Mouse (Mus musculus): ENCODE data around the gene Ensa. TPM values are rescaled to one million over a fixed set of nuclear protein-coding genes. Genes with fewer than 3 reads are reported as not detected.
"Not testable (repeated sequence)": the region's sequence is repeated elsewhere in the genome, so short reads cannot be mapped to it uniquely, and the experiment has no call there.

Ensa gene
- total and polyA plus RNA-seq, 3 experiments, result 19.2 to 133 (median 104) TPM

DNA sequence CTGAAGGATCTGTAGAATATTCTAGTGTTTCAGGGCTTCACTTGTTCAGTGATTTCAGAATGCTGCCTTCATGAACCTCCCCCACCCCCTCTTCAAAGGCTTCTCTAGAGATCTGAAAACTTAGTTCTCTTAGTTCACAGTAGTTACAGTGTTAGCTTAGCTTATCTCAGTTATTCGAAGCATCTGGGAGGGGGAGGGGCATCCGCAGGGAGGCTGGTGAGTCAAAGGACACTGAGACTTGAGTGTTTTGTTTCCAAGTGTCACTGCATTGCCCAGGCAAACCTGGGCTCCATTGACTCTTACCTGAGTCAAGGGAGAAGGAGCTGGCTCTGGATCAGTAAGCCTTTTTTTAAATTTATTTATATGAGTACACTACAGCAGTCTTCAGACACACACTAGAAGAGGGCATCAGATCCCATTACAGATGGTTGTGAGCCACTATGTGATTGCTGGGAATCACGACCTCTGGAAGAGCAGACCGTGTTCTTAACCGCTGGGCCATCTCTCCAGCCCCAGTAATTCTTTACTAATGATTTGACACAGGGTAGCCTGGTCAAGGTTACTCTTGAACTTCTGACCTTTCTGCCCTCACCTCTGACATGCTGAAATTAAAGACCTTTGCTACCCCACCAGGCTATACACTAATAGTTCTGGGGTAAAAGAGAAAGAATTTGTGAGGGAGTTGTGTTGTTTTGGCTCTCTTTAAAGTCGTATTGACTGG lies 41.5 kb downstream of the Ensa start:
- no peak overlapping the region; the same call in 1 of the 2 replicates for H3K4me3 ChIP-seq (ENCODE audit: low read depth, low read length)
- peaks cover 85% of the 10 kb centered on the region for H3K4me1 ChIP-seq (ENCODE audit: insufficient read depth, low read depth, low read length)
- peak; percentile 57; the same call in 1 of the 2 replicates for TF ChIP-seq TAL1 (conservative IDR thresholded peaks at IDR 0.05; ENCODE audit: low read depth, low read length)
- TF ChIP-seq POLR2AphosphoS5 (IDR thresholded peaks at IDR 0.05; ENCODE audit: insufficient replicate concordance, low read depth, low read length), result no peak
- DNase-seq (ENCODE audit: low spot score) (peak; percentile 63), ATAC-seq (ENCODE audit: extremely low read depth, insufficient number of reproducible peaks, low FRiP score, poor library complexity, severe bottlenecking) (peak; percentile 77)
- H3K36me3 ChIP-seq (replicated peaks), result peaks cover 84% of the 10 kb centered on the region
- no peaks in the 10 kb centered on the region for H3K27me3 ChIP-seq (ENCODE audit: insufficient read depth, low read length)
- H3K9me3 ChIP-seq (replicated peaks), result no peaks in the 10 kb centered on the region

DNA sequence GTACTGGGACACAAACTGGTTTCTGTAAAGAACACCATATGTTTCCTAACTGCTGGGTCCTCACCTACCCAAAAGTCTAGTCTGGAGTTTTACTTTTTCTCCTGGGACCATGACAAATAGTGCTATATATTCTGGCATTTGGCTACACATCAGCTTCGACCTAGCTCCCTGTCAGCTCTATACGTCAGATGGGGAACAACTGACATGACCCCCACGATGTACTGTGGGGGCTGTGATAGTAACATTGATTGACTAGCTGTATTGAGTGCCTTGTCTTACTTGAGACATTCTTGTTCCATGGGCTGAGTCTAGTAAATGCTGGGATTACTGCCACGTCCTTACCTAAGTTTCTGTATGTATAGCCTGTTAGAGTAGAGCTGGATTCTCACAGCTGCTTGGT lies 42.7 kb downstream of the Ensa start:
- peaks cover 89% of the 10 kb centered on the region for H3K4me1 ChIP-seq (ENCODE audit: insufficient read depth, low read depth, low read length)
- ATAC-seq (ENCODE audit: extremely low read depth, insufficient number of reproducible peaks, low FRiP score, poor library complexity, severe bottlenecking) (no peak), DNase-seq (ENCODE audit: low spot score) (no peak)
- peak overlapping the region; percentile 41; the same call in 1 of the 2 replicates for H3K4me3 ChIP-seq (ENCODE audit: low read depth, low read length)
- no peaks in the 10 kb centered on the region for H3K9me3 ChIP-seq (replicated peaks)
- TF ChIP-seq POLR2AphosphoS5 (IDR thresholded peaks at IDR 0.05; ENCODE audit: insufficient replicate concordance, low read depth, low read length), result no peak
- no peaks in the 10 kb centered on the region for H3K27me3 ChIP-seq (ENCODE audit: insufficient read depth, low read length)
- peaks cover 88% of the 10 kb centered on the region for H3K36me3 ChIP-seq (replicated peaks)

DNA sequence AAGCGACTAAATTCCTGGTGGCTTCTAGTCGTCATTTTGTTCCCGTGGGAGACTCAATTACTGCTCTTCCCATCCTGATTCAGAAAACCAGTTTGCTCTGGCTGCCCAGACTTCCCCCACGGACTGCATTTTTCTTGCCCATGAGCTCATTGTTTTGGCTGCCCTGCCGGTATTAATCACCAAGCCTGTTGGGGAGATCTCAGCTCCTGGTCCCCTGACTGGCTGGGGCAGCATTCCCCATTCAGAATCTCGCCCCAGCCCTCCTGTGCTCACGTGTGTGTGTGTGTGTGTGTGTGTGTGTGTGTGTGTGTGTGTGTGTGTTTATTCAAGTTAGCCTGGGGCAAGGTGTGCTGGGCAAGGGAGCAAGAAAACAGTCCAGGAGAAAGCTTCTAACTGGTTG lies 43.2 kb downstream of the Ensa start:
- peak overlapping the region; percentile 41; the same call in 1 of the 2 replicates for H3K4me3 ChIP-seq (ENCODE audit: low read depth, low read length)
- DNase-seq (ENCODE audit: low spot score) (no peak), ATAC-seq (ENCODE audit: extremely low read depth, insufficient number of reproducible peaks, low FRiP score, poor library complexity, severe bottlenecking) (no peak)
- H3K9me3 ChIP-seq (replicated peaks), result no peaks in the 10 kb centered on the region
- TF ChIP-seq POLR2AphosphoS5 (IDR thresholded peaks at IDR 0.05; ENCODE audit: insufficient replicate concordance, low read depth, low read length) (no peak), GATA1 (IDR thresholded peaks at IDR 0.05; ENCODE audit: borderline replicate concordance, low read length) (no peak), CTCF (IDR thresholded peaks at IDR 0.05; ENCODE audit: low read depth, low read length) (no peak), GATA2 (IDR thresholded peaks at IDR 0.05; ENCODE audit: borderline replicate concordance, low read depth, low read length) (no peak), TAL1 (conservative IDR thresholded peaks at IDR 0.05; ENCODE audit: low read depth, low read length) (no peak)
- H3K36me3 ChIP-seq (replicated peaks), result peaks cover 88% of the 10 kb centered on the region
- peaks cover 89% of the 10 kb centered on the region for H3K4me1 ChIP-seq (ENCODE audit: insufficient read depth, low read depth, low read length)
- no peaks in the 10 kb centered on the region for H3K27me3 ChIP-seq (ENCODE audit: insufficient read depth, low read length)

DNA sequence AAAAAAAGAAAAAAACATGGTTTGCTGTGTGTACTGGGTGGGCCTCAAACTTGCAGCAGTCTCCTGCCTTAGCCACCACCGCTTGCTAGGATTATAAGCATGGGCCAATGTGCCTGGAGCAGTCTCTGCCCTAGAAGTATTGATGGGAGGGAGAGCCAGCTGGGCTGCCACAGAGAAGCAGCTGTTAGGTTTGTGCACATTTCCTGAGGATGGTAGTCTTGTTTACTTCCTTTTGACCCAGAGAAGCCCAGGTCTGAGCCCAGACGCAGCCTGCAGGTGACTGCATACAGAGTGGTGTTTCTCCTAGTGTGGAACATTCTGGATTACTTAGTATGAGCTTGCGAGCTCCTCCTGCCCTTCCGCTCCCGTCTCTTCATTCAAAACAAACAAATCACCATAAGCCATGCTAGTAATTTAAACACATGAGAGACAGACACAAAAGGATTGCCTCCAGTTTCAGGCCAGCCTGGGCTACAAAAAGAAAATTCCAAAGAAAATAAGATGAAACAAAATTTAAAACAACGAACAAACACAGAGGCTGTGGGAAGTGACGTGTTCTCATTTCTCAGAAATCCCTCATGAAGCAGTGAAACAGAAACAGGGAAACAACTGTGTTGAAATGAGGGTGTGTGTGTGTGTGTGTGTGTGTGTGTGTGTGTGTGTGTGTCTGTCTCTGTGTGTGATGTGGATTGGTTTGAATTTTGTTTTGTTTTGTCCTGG lies 44.0 kb downstream of the Ensa start:
- ATAC-seq (ENCODE audit: extremely low read depth, insufficient number of reproducible peaks, low FRiP score, poor library complexity, severe bottlenecking) (no peak), DNase-seq (ENCODE audit: low spot score) (no peak)
- peaks cover 88% of the 10 kb centered on the region for H3K36me3 ChIP-seq (replicated peaks)

DNA sequence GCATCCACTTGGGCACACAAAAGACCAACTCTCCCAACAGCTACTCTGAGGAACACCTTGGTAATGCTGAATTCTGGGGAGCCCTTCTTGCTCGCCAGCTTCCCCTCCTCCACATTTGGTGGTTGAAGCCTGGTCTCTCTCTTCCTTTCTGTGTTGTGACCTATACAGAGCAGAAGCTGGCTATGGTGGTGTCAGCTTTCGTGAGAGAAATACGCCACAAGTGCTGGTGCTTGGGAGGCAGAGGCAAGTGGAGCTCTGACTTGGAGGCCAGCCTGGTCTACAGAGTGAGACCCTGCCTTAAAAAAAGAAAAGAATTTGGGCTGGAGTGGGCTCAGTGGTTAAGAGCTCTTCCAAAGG lies 44.5 kb downstream of the Ensa start:
- no peaks in the 10 kb centered on the region for H3K9me3 ChIP-seq (replicated peaks)
- H3K4me1 ChIP-seq (ENCODE audit: insufficient read depth, low read depth, low read length), result peaks cover 87% of the 10 kb centered on the region
- peaks cover 84% of the 10 kb centered on the region for H3K36me3 ChIP-seq (replicated peaks)
- no peak for TF ChIP-seq GATA2 (IDR thresholded peaks at IDR 0.05; ENCODE audit: borderline replicate concordance, low read depth, low read length)
- TF ChIP-seq GATA1 (IDR thresholded peaks at IDR 0.05; ENCODE audit: borderline replicate concordance, low read length), result no peak
- TF ChIP-seq TAL1 (conservative IDR thresholded peaks at IDR 0.05; ENCODE audit: low read depth, low read length), result no peak
- TF ChIP-seq CTCF (IDR thresholded peaks at IDR 0.05; ENCODE audit: low read depth, low read length), result no peak
- TF ChIP-seq POLR2AphosphoS5 (IDR thresholded peaks at IDR 0.05; ENCODE audit: insufficient replicate concordance, low read depth, low read length), result no peak
- ATAC-seq (ENCODE audit: extremely low read depth, insufficient number of reproducible peaks, low FRiP score, poor library complexity, severe bottlenecking) (no peak), DNase-seq (ENCODE audit: low spot score) (no peak)
- no peaks in the 10 kb centered on the region for H3K27me3 ChIP-seq (ENCODE audit: insufficient read depth, low read length)
- H3K4me3 ChIP-seq (ENCODE audit: low read depth, low read length), result no peak overlapping the region; the same call in 1 of the 2 replicates

More for the DNA sequence above, 44.0 kb downstream of the Ensa start:
- Histone ChIP-seq H3K4me1 (ENCODE audit: insufficient read depth, low read depth, low read length) (peaks cover 89% of the 10 kb centered on the region), H3K9me3 (replicated peaks) (no peaks in the 10 kb centered on the region), H3K27me3 (ENCODE audit: insufficient read depth, low read length) (no peaks in the 10 kb centered on the region), H3K4me3 (ENCODE audit: low read depth, low read length) (peak overlapping the region; percentile 28; the same call in 1 of the 2 replicates)
- TF ChIP-seq TAL1 (conservative IDR thresholded peaks at IDR 0.05; ENCODE audit: low read depth, low read length) (no peak), POLR2AphosphoS5 (IDR thresholded peaks at IDR 0.05; ENCODE audit: insufficient replicate concordance, low read depth, low read length) (no peak), GATA2 (IDR thresholded peaks at IDR 0.05; ENCODE audit: borderline replicate concordance, low read depth, low read length) (no peak), CTCF (IDR thresholded peaks at IDR 0.05; ENCODE audit: low read depth, low read length) (no peak), GATA1 (IDR thresholded peaks at IDR 0.05; ENCODE audit: borderline replicate concordance, low read length) (no peak)

DNA sequence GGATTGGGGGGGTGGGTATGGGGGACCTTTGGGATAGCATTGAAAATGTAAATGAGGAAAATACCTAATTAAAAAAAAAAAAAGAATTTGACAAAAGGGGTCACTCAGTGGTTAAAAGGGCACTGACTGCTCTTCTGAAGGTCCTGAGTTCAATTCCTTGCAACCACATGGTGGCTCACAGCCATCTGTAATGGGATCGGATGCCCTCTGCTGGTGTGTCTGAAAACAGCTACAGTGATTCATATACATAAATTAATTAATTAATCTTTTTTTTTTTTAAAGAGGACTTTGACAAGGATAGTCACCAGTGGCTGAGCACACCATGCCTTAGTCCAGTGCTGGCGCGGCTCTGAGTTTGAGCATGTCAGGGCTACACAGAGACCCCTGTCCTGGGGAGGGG lies 45.6 kb downstream of the Ensa start:
- Histone ChIP-seq H3K36me3 (replicated peaks) (peaks cover 79% of the 10 kb centered on the region), H3K4me1 (ENCODE audit: insufficient read depth, low read depth, low read length) (peaks cover 87% of the 10 kb centered on the region)
- not testable (repeated sequence) for H3K27me3 ChIP-seq (ENCODE audit: insufficient read depth, low read length); ATAC-seq (ENCODE audit: extremely low read depth, insufficient number of reproducible peaks, low FRiP score, poor library complexity, severe bottlenecking); DNase-seq (ENCODE audit: low spot score); H3K4me3 ChIP-seq (ENCODE audit: low read depth, low read length); H3K9me3 ChIP-seq (replicated peaks)
